ENCODE assay signal across 8 mouse cellular contexts in the genomic region with DNA sequence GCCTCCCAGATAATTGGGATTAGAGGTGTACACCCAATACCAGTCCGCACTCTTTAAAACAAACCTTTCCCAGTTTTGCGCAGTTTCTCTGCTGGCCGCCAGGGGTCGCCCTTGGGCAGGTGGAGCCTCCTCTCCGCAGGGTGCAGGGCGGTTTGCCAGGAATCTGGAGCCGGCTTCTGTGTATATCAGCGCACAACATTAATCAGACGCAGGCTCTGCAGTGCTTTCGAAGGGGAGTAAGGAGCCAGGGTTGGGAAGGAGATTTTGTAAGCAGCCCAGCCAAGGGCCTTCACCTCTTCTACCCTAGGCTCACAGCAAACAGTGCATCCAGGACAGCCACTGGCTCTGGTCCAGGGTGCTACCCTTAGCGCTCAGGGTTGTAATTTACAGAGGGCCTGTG.
DNase-seq lines count a peak whose midpoint lies in the region; ATAC-seq lines count a peak whose summit lies in the region.

No protein-coding gene starts in this region.

- H3K4me3 ChIP-seq in hindbrain, embryonic 10.5 days: peak overlapping the region; percentile 34
- no peak overlapping the region for H3K4me3 ChIP-seq in lung, embryonic 16.5 days (ENCODE audit: low read length)

- no peaks in the 10 kb centered on the region for H3K9me3 ChIP-seq in hindbrain, embryonic 10.5 days
- H3K9me3 ChIP-seq in lung, embryonic 16.5 days (ENCODE audit: control insufficient read depth, low read length): no peaks in the 10 kb centered on the region

- H3K9ac ChIP-seq in lung, embryonic 16.5 days (ENCODE audit: low read length): no peak overlapping the region

- no peaks in the 10 kb centered on the region for H3K36me3 ChIP-seq in hindbrain, embryonic 10.5 days
- no peaks in the 10 kb centered on the region for H3K36me3 ChIP-seq in lung, embryonic 16.5 days (ENCODE audit: control insufficient read depth, insufficient read depth, low read length)

- peak; percentile 11 for DNase-seq in MEL-GATA-1-ER (ENCODE audit: extremely low read depth, low read depth)
- DNase-seq in cerebellum, adult 8-10 months: peak; percentile 85
- peak; percentile 80 for DNase-seq in hindbrain, embryonic 10.5 days (ENCODE audit: low spot score)
- DNase-seq in layer of hippocampus, adult 9-10 months (ENCODE audit: low spot score): peak; percentile 86
- peak; percentile 89 for DNase-seq in ovary, postnatal 36 days (ENCODE audit: low spot score)
- peak; percentile 68 for DNase-seq in thymus, postnatal 25 days

- H3K27me3 ChIP-seq in hindbrain, embryonic 10.5 days (ENCODE audit: insufficient read depth, poor library complexity, severe bottlenecking): no peaks in the 10 kb centered on the region
- H3K27me3 ChIP-seq in lung, embryonic 16.5 days (ENCODE audit: control insufficient read depth, insufficient read depth, low read depth, low read length): no peaks in the 10 kb centered on the region

- peaks cover 14% of the 10 kb centered on the region for H3K4me1 ChIP-seq in hindbrain, embryonic 10.5 days (replicated peaks)
- H3K4me1 ChIP-seq in lung, embryonic 16.5 days (replicated peaks; ENCODE audit: control insufficient read depth, insufficient read depth, low read length): peaks cover 6% of the 10 kb centered on the region

- 6% methylated on average over 11 of the region's 11 CpGs for WGBS in hindbrain, embryonic 10.5 days
- WGBS in lung, embryonic 16.5 days: 3% methylated on average over 11 of the region's 11 CpGs

- H3K4me2 ChIP-seq in lung, embryonic 16.5 days (ENCODE audit: low read depth, low read length): peak overlapping the region; percentile 37

- H3K27ac ChIP-seq in hindbrain, embryonic 10.5 days: 0 out of 2 replicates have a peak overlapping the region, but pooled peaks have one; percentile 1
- H3K27ac ChIP-seq in lung, embryonic 16.5 days (ENCODE audit: low read length): no peak overlapping the region

- peak; percentile 75 for ATAC-seq in frontal cortex, adult (ENCODE audit: low TSS enrichment)
- ATAC-seq in lung, embryonic 16.5 days (ENCODE audit: low read depth): peak; percentile 95

Comparison
In these comparisons a context has a peak if more than half of its experiments do, and no peak if none do; other contexts are left out.
1. DNase-seq: peak in every context shown above with its lines; median percentile 89 in ovary, postnatal 36 days; 86 in layer of hippocampus, adult 9-10 months; 85 in cerebellum, adult 8-10 months; 80 in hindbrain, embryonic 10.5 days; 68 in thymus, postnatal 25 days; 11 in MEL-GATA-1-ER.